Mouse (Mus musculus) liver, embryonic 13.5 days (tissue): Measurements from ENCODE around the gene Krt17. TPM values are rescaled to one million over a fixed set of nuclear protein-coding genes. Genes with fewer than 3 reads are reported as not detected.
"Not testable (repeated sequence)": the region's sequence is repeated elsewhere in the genome, so short reads cannot be mapped to it uniquely, and the experiment has no call there.

ENCODE experiments used
- ATAC-seq: fragments of 200-750 bp; cut with Nextera tagmentation; 2 replicates; pipeline ENCODE4 v1.8.0; 2017; ENCODE audit warnings: low read depth, mild to moderate bottlenecking, moderate number of reproducible peaks, moderate library complexity
- DNase-seq: peaks from one replicate; pipeline ENCODE4 v3.0.0; 2022
- H3K27ac ChIP-seq: fragments of 300-500 bp; sonication (generic); 2 replicates; pipeline ENCODE4 v1.5.1; 2015; ENCODE audit warnings: moderate library complexity, mild to moderate bottlenecking, inconsistent platforms
- H3K27me3 ChIP-seq: fragments of 300-500 bp; sonication (generic); 2 replicates; pipeline ENCODE4 v1.6.1; 2015; ENCODE audit warnings: mild to moderate bottlenecking, inconsistent platforms
- H3K36me3 ChIP-seq: fragments of 300-500 bp; sonication (generic); 2 replicates; pipeline ENCODE4 v1.6.1; 2015; ENCODE audit warnings: mild to moderate bottlenecking, inconsistent platforms
- H3K4me1 ChIP-seq: fragments of 300-500 bp; sonication (generic); replicated peaks from 2 replicates; pipeline ENCODE4 v1.6.1; 2015; ENCODE audit warnings: inconsistent platforms
- H3K4me2 ChIP-seq: fragments of 300-500 bp; sonication (generic); 2 replicates; pipeline ENCODE4 v1.6.1; 2015; ENCODE audit warnings: inconsistent platforms, mild to moderate bottlenecking, moderate library complexity
- H3K4me3 ChIP-seq: fragments of 300-500 bp; sonication (generic); replicated peaks from 2 replicates; pipeline ENCODE4 v1.5.1; 2015; ENCODE audit warnings: mild to moderate bottlenecking, inconsistent platforms
- H3K9ac ChIP-seq: fragments of 300-500 bp; sonication (generic); 2 replicates; pipeline ENCODE4 v1.6.1; 2015; ENCODE audit warnings: mild to moderate bottlenecking, inconsistent platforms
- H3K9me3 ChIP-seq: fragments of 300-500 bp; sonication (generic); replicated peaks from 2 replicates; pipeline ENCODE4 v1.6.1; 2016; ENCODE audit warnings: inconsistent platforms
- WGBS: fragments of 180-500 bp; shearing (Covaris S2); methylation state at CpG from one replicate; pipeline ENCODE4 v1.1.7; 2015; ENCODE audit not compliant: insufficient replicate concordance; 5-methylcytosine and 5-hydroxymethylcytosine counted together
- polyA plus RNA-seq: library from polyadenylated mRNA; unstranded; fragments of >200 nt; fragmentation: Nextera tagmentation; extraction: Ambion mirVana; gene quantifications from 2 replicates; pipeline ENCODE4 v1.2.1, GENCODE M21; 2015

Gene Krt17
- polyA plus RNA-seq, result 0.41 and 0.62 TPM in 2 replicates

DNA sequence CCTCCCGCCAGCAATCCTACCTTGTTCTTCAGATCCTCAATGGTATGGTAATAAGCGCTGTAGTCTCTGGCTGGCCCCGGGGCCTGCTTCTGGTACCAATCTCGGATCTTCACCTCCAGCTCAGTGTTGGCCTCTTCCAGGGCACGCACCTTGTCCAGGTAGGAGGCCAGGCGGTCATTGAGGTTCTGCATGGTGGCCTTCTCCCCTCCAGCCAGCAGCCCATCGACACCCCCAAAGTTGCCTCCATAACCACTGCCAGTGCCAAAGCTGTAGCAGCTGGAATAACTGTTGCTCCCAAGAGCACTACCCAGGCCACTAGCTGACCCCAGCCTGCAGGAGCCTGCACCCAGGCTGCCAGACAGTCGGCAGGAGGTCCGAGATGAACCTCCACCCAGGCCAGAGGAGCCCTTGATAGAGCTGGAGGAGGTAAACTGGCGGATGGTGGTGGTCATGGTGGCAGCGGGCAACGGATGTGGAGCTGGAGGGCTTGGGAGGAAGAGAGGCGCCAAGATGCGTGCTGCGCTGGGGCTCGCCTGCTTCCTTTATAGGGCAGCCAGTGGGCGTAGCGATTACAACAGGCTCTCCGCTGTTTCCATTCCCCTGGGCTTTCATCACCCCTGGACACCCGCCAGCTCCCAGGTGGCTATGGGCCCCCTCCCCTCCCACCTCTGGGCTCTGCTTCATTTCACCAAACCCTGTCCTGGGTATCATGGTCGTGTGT lies at the start of gene Krt17:
Gene Krt17, minus strand, starts transcription at position 516 of the 721 bp plus-strand sequence.
- H3K4me3 ChIP-seq, result no peak within 1 kb of the TSS
- 62% methylated on average over 21 of the region's 21 CpGs for WGBS
- DNase-seq (no peak), ATAC-seq (no peak)
- H3K27me3 ChIP-seq, result no peaks in the 10 kb centered on the region; the same call in 1 of the 2 replicates
- no peaks in the 10 kb centered on the region for H3K9me3 ChIP-seq
- H3K27ac ChIP-seq, result no peak within 1 kb of the TSS
- H3K4me1 ChIP-seq, result no peaks in the 10 kb centered on the region
- no peak within 1 kb of the TSS for H3K4me2 ChIP-seq
- H3K36me3 ChIP-seq, result no peaks in the 10 kb centered on the region
- no peak within 1 kb of the TSS for H3K9ac ChIP-seq

DNA sequence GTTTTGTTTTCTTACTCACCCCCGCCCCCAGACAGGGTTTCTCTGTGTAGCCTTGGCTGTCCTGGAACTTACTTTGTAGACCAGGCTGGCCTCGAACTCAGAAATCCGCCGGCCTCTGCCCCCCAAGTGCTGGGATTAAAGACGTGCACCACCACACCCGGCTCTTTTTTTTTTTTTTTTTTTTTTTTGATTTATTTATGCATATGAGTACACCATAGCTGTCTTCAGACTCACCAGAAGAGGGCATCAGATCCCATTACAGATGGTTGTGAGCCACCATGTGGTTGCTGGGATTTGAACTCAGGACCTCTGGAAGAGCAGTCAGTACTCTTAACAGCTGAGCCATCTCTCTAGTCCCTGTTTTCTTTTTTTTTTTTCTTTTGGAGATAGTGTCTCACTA lies 47.8 kb upstream of the Krt17 start:
- not testable (repeated sequence) for H3K9me3 ChIP-seq, H3K27me3 ChIP-seq, ATAC-seq, DNase-seq, H3K36me3 ChIP-seq, H3K4me2 ChIP-seq, H3K4me3 ChIP-seq, H3K27ac ChIP-seq, H3K4me1 ChIP-seq, H3K9ac ChIP-seq
- 75% methylated on average over 6 of the region's 6 CpGs for WGBS

DNA sequence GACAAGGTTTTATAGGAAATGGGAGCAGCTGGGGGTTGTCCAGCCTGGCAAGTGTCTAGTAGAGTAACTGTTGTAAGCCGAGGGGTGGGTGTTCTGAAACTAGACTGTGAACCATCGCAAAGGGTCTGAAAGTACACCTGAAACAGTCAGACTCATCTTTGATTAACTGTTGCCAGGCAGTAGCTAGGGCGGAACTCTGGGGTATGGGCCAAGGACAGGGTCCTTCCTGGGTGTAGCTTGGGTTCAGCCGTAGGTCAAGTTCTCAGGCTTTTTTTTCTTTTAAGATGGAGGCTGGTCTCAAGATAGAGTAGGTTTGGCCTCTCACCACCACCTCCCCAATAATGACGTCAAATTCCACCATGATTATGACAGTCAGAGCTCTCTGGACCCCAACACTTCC lies 47.1 kb upstream of the Krt17 start:
- Histone ChIP-seq H3K9ac (no peak overlapping the region), H3K27ac (no peak overlapping the region), H3K4me2 (no peak overlapping the region), H3K4me1 (no peaks in the 10 kb centered on the region), H3K27me3 (0 out of 2 replicates have a peak, but pooled peaks cover 4% of the 10 kb centered on the region), H3K36me3 (no peaks in the 10 kb centered on the region), H3K4me3 (no peak overlapping the region), H3K9me3 (no peaks in the 10 kb centered on the region)
- WGBS, result 73% methylated on average over 5 of the region's 5 CpGs
- ATAC-seq (no peak), DNase-seq (no peak)

DNA sequence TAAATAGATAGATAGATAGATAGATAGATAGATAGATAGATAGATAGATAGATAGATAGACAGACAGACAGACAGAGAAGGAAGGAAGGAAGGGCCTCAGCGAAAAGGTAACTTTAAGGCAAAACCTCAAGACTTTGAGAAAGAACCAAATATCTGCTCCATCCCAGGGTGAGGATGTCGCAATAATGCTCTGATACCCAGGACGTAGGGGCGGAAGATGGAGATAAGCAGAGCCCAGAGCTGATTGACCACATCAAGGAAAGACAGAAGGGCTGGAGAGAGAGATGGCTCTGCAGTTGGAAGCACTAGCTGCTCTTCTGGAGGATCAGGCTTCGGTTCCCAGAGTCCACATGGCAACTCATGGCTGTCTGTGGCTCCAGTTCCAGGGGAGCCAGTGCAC lies 40.5 kb upstream of the Krt17 start:
- Histone ChIP-seq H3K4me2 (no peak overlapping the region), H3K27ac (no peak overlapping the region), H3K36me3 (no peaks in the 10 kb centered on the region), H3K4me3 (no peak overlapping the region), H3K4me1 (peaks cover 5% of the 10 kb centered on the region), H3K9ac (no peak overlapping the region), H3K27me3 (0 out of 2 replicates have a peak, but pooled peaks cover 4% of the 10 kb centered on the region), H3K9me3 (no peaks in the 10 kb centered on the region)
- DNase-seq (no peak), ATAC-seq (no peak)
- 22% methylated on average over 5 of the region's 5 CpGs for whole genome bisulfite sequencing

DNA sequence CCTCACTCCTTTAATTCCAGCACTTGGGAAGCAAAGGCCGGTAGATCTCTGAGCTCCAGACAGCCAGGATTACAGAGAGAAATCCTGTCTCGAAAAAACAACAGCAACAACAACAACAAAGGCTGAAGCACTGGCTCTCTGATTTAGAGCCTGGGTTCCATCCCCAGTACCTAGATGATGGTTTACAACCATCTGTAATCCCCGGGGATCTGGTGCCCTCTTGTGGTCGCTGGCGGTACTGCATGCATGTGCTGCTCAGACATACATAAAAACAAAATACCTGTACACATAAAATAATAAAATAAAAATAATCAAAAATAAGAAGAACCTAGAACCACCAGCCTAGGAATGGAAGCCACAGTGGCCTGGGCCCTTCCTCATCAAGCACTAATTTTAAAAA lies 39.5 kb upstream of the Krt17 start:
- no peaks in the 10 kb centered on the region for H3K36me3 ChIP-seq
- H3K9ac ChIP-seq, result no peak overlapping the region
- H3K4me3 ChIP-seq, result no peak overlapping the region
- H3K4me2 ChIP-seq, result no peak overlapping the region
- peak; percentile 65 for DNase-seq
- no peak overlapping the region for H3K27ac ChIP-seq
- no peaks in the 10 kb centered on the region for H3K9me3 ChIP-seq
- H3K27me3 ChIP-seq, result 0 out of 2 replicates have a peak, but pooled peaks cover under 1% of the 10 kb centered on the region
- peaks cover 5% of the 10 kb centered on the region for H3K4me1 ChIP-seq
- ATAC-seq, result no peak
- 6% methylated on average over 5 of the region's 5 CpGs for whole genome bisulfite sequencing

DNA sequence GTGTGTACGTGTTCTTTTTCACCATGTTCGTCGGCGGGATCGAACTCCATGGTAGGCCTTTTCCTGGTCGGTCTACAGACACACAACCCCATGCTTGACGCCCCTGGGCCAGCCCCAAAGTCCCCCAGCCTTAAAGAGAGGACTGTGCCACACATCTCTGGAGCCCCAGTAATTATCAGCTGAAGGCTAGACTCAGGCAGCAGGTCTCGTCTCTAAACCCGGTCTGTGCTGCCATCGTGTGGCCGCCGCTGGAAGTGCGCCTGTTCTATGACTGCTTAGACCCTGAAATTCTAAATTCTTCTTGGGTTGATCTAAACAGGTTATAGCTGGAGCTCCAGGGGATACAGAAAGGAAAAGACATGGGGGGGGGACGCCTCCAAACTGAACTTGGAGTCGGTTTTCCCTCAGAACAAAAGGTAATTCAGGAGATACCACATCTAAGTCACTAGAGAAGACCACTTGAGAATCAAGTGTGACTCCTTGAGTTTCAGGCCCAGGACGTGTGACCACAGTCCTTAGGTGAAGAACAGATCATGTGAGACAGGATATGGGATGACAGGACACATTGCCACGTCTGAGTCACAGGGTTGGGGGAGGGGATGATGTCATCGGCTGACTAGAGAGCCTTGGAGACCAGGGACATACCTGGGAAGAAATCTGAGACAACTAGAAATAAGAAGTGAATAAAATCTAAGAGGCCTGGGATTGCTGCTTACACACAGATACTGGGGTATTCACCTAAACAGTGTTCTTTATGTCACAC lies 37.6 kb upstream of the Krt17 start:
- DNase-seq, result peak; percentile 70
- Histone ChIP-seq H3K9me3 (no peaks in the 10 kb centered on the region), H3K4me3 (no peak overlapping the region; the same call in 1 of the 2 replicates), H3K27ac (no peak overlapping the region), H3K36me3 (no peaks in the 10 kb centered on the region), H3K27me3 (no peaks in the 10 kb centered on the region), H3K4me1 (peaks cover 5% of the 10 kb centered on the region), H3K9ac (no peak overlapping the region; the same call in 1 of the 2 replicates), H3K4me2 (peak overlapping the region; percentile 54)
- WGBS, result 16% methylated on average over 18 of the region's 18 CpGs
- peak; percentile 43 for ATAC-seq

DNA sequence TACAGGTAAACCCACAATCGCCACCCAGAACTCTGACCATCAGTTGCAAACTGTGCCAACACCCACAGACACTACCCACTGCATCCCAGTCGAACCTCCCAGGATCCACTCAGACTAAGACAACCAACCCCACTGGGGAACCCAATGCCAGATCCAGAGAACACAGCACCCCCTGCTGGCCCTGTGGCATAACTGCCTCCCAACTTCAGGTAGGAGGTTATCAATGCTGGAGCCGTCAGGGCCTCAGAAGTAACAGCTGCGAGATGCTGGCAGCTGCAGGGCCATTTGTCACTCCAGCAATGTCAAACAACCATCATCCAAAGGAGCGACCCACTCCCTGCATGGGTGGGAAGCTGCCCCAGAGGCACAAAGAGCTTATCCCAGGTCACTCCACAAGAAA lies 37.0 kb upstream of the Krt17 start:
- Histone ChIP-seq H3K36me3 (no peaks in the 10 kb centered on the region), H3K4me3 (no peak overlapping the region; the same call in 1 of the 2 replicates), H3K9ac (no peak overlapping the region; the same call in 1 of the 2 replicates), H3K27ac (no peak overlapping the region), H3K4me2 (peak overlapping the region; percentile 54), H3K9me3 (no peaks in the 10 kb centered on the region), H3K27me3 (no peaks in the 10 kb centered on the region), H3K4me1 (peaks cover 5% of the 10 kb centered on the region)
- 29% methylated on average over 5 of the region's 5 CpGs for WGBS
- no peak for DNase-seq
- ATAC-seq, result no peak

DNA sequence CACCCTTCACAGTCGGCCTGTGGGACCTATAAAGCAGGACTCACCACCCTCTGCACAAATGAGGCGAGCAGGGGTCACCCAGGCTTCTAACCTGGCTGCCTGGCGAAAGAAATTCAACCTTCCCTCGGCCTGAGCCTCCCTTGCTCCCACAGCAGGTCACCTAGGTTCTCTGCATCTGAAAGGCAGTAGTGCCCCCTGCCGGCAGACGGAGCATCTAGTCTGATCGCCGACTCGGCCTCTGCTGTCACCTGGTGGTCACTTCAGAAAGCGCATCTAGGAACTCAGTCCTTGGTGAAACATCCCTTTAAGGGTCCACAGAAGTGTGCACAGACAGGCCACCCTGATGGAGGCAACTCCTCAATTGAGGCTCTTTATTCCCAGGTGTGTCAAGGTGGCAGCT lies 34.5 kb upstream of the Krt17 start:
- ATAC-seq (peak; percentile 25; the same call in 1 of the 2 replicates), DNase-seq (peak; percentile 67)
- no peaks in the 10 kb centered on the region for H3K9me3 ChIP-seq
- H3K36me3 ChIP-seq, result no peaks in the 10 kb centered on the region
- H3K4me3 ChIP-seq, result no peak overlapping the region
- H3K4me2 ChIP-seq, result no peak overlapping the region
- no peaks in the 10 kb centered on the region for H3K27me3 ChIP-seq
- peaks cover 5% of the 10 kb centered on the region for H3K4me1 ChIP-seq
- no peak overlapping the region for H3K27ac ChIP-seq
- 6% methylated on average over 10 of the region's 10 CpGs for WGBS
- H3K9ac ChIP-seq, result no peak overlapping the region

DNA sequence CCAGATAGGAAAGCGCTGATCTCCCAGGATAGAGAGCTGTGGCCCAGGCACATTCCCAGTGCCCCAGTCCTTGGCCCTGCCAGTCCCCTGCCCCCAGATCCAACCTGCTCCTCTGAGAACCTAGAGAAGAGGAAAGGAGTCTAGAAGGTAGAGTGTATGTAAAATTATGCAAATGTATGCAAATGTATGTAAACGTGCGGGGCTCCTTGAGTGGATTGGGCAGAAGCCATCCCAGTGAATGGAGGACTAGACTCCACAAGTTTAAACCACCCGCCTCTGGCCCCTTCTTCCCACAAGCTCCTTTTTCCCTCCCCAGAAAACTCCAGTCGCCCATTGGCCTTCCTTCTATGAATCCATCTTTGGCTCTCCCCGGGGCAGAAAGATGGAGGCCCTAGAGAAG lies 32.1 kb upstream of the Krt17 start:
- Histone ChIP-seq H3K36me3 (no peaks in the 10 kb centered on the region), H3K4me3 (no peak overlapping the region), H3K4me2 (no peak overlapping the region), H3K4me1 (peaks cover under 1% of the 10 kb centered on the region), H3K9ac (no peak overlapping the region), H3K9me3 (no peaks in the 10 kb centered on the region), H3K27me3 (no peaks in the 10 kb centered on the region), H3K27ac (no peak overlapping the region)
- ATAC-seq (no peak), DNase-seq (no peak)
- 49% methylated on average over 6 of the region's 6 CpGs for WGBS

DNA sequence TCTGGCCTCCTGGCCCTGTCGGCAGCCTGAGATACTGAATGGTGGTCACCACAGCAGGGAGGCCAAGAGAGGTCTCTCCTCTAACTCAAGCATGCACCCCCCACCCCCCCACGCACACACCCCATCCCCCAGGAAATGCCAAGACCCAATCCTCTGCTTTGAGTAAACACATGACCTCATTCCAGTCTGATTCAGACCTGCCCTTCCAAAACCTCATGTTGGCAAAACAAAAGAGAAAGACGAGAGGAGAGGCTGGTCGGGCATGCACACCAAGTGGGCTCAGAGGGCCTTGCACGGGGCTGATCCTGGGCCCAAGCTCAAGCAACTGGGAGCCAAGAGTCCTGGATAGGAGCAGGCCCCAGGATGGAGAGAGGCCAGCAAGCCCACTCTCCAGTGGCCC lies 29.4 kb upstream of the Krt17 start:
- Histone ChIP-seq H3K9ac (no peak overlapping the region), H3K27me3 (no peaks in the 10 kb centered on the region), H3K9me3 (no peaks in the 10 kb centered on the region), H3K4me3 (no peak overlapping the region), H3K4me2 (no peak overlapping the region), H3K36me3 (no peaks in the 10 kb centered on the region), H3K27ac (no peak overlapping the region), H3K4me1 (no peaks in the 10 kb centered on the region)
- DNase-seq, result no peak
- 50% methylated on average over 5 of the region's 5 CpGs for WGBS
- ATAC-seq, result no peak

DNA sequence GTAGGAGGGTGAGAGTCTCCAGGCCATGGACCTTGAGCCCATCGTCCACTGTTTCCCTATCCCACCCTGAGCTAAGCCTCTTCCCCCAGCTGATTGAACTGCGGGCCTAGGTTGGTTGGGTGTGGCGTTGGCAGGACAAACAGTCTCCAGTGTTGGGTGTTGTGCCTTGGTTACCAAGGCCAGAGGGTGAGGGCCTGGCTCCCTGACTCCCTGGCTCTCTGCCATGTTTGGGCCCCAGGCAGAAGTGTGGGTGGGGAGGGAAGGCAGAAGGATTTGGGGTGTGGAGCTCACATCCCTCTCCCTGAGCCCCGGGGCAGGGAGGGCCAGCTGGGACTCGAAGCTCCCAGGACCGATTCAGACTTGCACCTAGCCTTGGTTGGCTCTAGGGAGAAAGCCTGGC lies 28.1 kb upstream of the Krt17 start:
- 70% methylated on average over 6 of the region's 6 CpGs for WGBS
- H3K36me3 ChIP-seq, result no peaks in the 10 kb centered on the region
- no peaks in the 10 kb centered on the region for H3K27me3 ChIP-seq
- ATAC-seq, result no peak
- no peaks in the 10 kb centered on the region for H3K4me1 ChIP-seq
- no peak for DNase-seq
- no peaks in the 10 kb centered on the region for H3K9me3 ChIP-seq
- no peak overlapping the region for H3K4me2 ChIP-seq
- H3K27ac ChIP-seq, result no peak overlapping the region
- H3K4me3 ChIP-seq, result no peak overlapping the region
- H3K9ac ChIP-seq, result no peak overlapping the region
